Mouse (Mus musculus) adrenal gland, adult 18-20 months (tissue): Measurements from ENCODE around the gene Pdgfra. TPM values are rescaled to one million over a fixed set of nuclear protein-coding genes. Genes with fewer than 3 reads are reported as not detected.

Experiments
- DNase-seq, 2 experiments: peaks; one replicate each; pipeline ENCODE4 v3.0.0; 2021 to 2022; ENCODE audit warnings: low spot score in 2 of 2
- microRNA-seq, 2 experiments: library from miRNA; unstranded; fragments of <30 nt; microRNA quantifications; one replicate each; pipeline ENCODE4 v1.2.0; 2021; ENCODE audit warnings: borderline number of aligned reads in 2 of 2
- total RNA-seq, 2 experiments: library from RNA; stranded (reverse); gene quantifications; 1 replicate in 1 of 2; 2 replicates in 1 of 2; pipeline ENCODE4 v1.2.3; 2021

The Pdgfra gene
- total RNA-seq, 2 experiments from 2014 or later = 32.4 to 39.2 TPM

DNA sequence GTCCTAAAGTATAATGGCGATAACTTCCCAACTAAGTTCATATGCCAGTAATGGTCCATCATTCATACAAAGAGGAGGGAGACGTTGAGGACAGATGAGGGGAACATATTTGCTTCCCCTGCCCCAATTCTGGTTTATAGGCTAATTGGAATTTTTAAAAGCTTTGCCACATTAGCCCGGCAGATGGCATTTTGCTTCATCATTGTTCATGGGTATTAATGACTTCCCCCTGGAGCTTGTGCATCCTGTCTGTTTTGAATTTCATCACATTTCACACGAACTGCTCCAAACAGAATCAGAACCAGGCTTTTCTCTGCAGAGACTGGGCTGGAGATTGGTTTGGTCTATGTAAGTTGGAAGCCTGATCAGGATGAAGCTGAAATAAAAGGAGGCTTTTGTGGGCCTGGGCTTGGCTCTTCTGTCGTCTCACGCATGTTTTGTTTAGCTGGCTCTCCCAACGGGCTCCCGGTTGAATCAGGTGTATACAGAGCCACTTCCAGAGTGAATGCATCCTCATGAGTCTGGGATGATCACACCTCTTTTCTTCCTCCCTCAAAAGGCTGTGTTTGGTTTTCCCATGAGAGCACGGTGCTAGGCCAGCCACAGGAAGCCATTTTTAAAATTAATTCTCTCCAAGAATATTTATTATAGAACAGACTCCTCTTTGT, 47.7 kb downstream of the Pdgfra start:
- DNase-seq = no peak

DNA sequence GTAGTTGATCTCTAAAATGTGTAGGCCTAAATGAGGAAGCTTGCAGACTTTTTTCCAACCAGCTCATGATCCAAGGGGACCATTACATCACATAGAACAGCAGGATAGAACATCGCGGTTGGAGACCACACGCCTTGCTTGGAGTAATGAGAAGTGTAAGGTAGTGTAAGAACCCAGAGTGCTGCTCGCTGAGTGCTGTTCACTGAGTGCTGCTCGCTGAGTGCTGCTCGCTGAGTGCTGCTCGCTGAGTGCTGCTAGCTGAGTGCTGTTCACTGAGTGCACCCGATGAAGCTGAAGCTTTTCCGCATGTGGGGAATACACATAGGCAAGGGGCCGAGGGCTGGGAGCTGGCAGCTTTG, 48.3 kb downstream of the Pdgfra start:
- DNase-seq = no peak

DNA sequence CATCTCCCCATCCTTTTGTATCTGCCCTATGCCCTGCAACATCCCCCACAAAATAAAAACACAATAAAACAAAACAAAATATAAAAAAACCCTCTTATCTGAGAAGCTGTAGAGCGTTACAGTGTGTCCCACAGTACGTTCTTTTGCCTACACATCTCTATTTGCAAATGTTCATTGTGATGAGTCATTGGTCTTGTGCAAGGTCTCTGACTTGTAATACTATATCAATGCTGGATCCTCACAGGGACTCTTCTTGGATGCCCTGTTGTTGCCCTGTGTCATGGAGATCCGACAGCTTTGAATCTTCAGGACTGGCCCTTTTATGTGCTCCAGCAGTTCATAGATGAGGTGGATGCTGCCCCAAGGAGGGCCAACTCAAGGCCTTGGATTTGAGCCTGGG, 55.8 kb downstream of the Pdgfra start:
- DNase-seq = no peak

DNA sequence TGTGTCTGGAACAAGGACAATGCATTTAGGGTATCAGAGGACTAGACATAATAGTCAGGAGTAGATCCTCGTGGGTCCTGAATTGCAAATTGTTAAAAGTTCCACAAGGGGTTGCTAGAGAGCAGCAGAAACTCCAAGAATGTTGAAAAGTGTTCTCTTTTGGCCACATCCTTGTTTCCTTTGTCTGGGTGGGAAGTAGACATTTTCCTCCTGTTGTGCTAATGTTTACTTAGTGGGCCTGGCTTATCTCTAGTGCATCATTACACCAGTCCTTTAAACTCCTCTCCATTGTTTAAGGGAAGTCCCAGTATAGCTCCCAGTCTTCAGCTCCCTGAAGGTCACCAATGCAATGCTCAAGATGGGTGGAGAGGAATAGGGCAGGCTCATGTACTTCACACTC, 57.9 kb downstream of the Pdgfra start:
- no peak for DNase-seq

DNA sequence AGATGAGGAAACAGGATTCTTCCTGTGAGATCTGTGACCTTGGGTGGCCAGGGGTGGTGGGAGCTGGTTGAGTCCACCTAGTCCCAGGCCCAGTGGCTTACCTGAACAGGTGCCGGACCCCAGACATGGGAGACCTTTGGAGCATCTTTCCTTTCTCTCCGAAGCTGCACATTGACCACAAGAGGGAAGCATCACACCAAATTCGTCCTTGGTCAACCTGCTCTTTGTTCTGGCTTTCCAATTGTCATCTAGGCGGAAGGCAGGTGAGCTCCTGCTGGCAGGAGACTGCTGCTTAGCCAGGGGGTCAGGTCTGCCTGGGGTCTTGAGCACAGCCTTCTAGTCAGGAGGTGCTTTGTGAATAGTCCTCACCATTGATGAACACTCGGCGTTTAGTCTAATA, 62.4 kb downstream of the Pdgfra start:
- DNase-seq = no peak

DNA sequence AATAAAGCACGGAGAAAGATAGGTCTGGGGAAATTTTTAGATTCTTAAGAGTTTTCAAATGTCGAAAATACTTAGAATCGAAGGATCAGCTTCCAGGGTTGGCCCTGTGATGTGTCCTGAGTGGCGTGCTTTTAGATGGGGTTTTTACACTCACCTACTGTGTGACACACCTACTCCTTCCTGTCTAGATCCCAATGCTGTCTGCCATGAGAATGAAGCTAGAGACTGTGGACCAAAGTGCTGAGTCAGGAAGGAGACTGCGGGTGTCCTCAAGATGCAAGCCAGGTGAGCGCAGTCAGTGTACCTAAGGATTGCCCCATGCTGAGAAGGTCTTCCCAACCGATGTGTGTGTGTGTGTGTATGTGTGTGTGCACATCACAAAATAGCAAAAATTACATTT, 62.8 kb downstream of the Pdgfra start:
- DNase-seq = no peak

DNA sequence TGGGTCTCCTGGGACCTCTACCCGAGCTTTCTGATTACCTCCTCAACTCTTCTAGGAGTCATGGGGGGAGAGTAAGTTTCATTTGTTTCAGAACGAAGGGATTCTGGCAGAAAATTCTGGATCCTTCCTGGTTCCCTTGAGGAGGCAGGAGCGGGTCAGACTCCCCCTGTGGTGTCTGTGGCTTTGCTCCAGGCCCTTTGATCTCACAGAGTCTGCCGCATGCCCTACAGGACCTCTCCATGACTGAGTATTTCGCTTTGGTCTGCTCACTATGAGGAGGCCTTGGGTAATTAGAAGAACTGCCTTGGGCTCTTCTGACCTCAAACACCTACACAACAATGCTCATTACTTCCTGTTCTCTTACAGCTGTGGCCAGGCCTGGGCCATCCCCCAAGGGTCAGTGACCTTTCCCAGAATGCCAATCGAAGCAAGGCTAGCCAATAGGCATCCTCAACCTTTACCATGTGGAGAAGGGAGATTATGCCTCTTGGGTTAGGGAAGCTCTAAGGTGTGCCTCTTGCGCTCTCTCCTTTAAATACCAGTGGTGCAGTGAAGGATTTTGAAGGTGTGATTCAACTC, 63.7 kb downstream of the Pdgfra start:
- DNase-seq = no peak

DNA sequence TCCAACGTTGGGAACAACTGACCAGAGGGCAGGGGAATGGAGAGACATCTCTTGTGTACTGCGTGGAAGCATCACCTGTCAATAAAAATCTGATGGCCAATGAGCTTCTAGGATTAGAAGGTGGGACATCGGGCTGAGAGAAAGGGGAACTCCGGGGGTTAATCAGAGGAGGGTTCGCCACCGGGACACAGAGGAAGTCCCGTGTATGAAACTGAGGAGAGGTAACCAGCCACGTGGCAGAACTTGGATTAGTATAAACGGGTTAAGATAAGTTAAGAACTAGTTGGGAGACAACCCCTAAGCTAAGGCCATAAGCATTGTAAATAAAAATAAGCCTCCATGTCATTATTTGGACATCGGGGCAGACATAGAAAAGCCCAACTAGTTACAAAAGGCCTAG, 69.5 kb downstream of the Pdgfra start:
- no peak for DNase-seq

DNA sequence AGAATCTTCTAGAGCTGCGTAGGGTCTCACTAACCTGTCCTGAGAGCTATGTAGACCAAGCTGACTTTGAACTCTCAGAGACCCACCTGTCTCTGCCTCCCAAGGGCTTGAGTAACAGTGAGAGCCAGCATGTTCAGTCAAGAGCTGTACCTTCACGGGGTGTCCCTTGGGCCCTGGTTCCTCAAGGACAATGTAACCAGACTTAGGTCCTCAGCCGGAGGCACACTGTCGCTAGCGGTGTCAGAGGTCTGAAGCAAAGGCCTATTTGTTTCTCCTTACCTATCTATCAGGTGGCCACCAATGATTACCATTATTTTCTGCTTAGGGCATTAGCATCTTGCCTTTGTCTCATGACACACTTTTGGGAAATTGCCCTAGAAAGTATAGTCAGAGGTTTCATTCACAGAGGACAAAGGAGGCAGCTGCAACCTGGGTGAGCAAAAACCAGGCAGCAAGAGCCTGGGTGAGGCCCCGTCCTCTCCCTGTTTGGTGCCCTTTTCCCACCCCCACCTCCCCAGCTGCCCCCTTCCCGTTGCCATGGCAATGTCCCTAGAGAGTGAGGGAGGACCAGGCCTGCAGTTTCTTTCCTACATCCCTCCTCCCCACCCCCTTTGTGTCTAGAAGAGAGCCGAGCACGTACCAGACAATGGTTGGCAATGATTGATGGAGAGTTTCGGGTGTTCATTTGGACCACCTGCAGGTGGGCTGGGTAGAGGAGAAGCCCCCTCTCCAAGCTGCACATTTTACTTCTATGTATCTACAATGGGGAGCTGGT, 70.6 kb downstream of the Pdgfra start:
- DNase-seq = no peak

DNA sequence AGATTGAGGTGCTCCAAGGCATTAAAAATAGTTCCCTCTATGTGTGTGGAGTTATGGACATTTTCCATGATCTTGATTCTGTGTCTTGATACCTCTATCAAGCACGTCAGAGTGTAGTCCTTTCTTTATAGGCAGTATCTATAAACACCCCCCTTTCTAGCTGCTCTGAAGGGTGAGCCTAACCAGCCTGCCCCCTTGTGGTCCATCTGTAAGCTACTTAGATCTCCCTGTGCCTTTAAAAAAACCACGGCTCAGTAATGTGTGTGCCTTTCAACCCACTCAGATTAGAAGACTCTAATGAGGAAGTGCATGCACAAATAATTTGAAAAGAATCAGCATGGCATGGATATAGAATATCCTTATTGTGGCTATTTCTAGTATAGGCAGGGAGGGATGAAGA, 86.3 kb downstream of the Pdgfra start:
- no peak for DNase-seq

DNA sequence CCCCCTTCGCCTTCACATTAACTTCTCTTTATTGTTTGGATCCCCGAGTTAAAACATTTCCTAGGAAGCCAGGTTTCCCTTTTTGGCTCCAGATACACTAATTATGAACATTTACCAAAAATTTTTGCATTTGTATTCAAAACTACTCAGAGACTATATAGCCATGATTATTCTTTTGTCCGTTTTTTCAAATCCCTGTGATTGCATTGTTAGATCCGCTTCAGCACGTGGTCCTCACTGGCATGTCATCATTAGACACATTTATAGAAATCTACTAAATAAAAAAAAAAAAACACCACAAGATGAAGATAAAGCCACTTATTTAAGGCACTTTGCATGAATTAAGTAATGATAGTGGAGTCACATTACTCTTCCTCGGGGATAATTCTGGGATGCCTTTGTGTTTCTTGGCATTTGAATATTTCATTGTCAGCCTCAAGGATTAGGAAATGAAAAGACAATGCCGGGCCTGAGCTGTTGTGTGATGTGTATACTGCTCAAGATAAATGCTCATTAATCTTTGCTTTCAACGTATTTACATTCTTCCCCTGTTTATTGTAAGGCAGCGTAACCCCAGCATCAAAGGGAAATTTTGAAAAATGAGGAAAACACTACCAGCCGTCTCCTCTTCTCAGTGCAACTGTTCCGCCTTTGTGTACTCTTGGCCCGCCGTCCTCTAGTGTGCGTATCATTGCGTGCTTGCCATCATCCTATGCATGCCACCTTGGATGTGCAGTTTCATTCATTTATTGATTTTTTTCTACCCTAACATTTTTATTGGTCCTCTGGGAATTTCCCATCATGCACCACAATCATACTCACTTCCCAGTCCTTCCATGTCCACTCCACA, 87.1 kb downstream of the Pdgfra start:
- DNase-seq = no peak

DNA sequence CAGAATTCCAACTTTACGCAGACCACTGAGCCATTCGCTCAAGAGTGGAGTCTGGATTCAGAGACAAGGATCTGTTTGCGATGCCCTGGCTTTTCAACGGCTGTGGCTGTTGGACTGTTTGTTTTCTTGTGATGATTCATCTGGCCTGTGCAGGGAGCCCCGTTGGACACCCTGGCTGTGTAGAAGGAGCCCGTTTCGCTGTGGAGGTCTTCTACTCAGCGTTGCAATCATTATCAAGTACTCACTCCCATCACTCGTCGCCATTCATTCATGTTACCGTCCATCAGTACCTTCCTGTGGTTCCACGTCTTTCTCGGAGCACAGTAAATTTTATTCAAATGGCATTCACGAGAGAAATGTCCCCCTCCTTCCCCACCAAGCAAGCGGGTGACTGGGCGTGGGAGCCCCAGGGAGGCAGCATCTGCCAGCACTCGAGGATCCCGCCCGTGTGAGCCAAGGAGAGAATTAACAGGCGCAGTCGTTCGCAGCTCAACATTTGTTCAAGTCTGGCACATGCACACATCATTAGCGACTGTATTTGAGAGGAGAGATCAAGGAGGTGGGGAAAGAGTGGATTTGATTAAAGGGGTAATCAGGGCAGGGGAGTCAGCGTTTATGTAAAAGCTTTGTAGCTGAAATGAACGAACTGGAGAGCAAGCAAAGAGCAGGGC, 95.1 kb downstream of the Pdgfra start:
- no peak for DNase-seq

Small RNA genes within 50 kb of the gene (microRNA-seq; reads per million reads assigned to microRNA genes)
- 0 reads per million in 2 experiments for gene Mir7025

Other genes starting within 250 kb of the Pdgfra start
- gene Chic2, start 107.5 kb upstream of the Pdgfra start, total RNA-seq = 10 to 100 TPM; 25.2 to 25.8 TPM
- gene Gsx2, start 76.7 kb upstream of the Pdgfra start, total RNA-seq = not detected